Mouse (Mus musculus) CD4-positive helper T cell, adult 2 months (primary cell): ENCODE data around the gene Ano3.

ENCODE experiments used
- DNase-seq: peaks from one replicate; pipeline ENCODE4 v3.0.0-alpha.2; 2012; ENCODE audit warnings: low read depth, missing footprints, low spot score

Ano3 gene

DNA sequence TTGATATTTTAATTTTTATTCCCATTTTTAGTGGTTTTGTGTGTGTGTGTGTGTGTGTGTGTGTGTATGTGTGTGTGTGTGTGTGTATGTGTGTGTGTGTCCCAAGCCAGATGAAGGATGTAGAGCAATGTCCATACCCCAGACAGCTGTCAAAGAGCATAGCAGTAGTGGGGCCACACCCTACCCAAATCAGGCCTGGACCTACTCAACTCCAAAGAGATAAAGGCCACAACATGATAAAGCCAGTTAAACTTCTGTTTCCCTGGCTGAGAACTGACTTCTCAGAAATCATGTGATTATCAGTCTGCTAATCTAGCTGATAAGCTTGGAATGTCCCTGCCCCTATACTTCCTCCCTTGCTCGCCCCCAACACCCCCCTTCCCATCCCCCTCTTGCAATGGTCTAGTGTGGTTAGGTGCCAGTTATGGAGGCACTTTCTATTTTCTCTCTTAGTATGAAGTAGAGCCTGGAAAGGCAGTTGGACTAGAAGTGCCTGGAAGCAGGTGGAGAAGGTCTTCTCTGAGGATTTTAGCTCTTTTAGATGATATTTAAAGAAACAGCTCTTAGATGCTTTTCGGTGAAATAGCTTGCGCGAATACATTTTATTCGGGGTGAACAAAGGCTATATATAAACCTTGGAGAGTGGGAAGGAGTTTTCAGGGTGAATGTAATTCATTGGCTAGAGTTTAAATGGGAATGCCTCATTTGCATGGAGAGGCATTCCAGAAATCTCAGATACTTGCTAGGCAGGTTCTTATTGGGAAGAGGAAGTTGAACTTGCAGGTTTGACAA, 144.2 kb downstream of the Ano3 start:
- no peak for DNase-seq

DNA sequence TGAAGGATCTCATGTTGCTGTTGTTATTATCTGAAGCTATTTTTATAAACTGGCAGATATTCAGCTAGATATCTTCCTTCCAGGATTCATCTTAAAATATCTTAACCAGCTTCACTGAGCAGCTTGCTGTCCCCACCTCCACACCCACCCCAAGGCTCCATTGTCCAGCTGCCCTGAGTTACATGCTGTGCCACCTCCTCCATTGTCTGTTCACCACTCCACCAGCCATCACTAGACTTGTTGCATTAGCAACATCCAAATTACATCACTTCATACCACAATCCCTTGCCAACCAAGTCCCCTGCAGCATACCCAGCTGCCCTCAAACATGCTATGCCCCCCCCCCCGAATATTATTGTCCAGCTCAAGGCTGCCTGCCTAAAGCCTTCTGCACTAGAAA, 154.8 kb downstream of the Ano3 start:
- DNase-seq, result no peak

DNA sequence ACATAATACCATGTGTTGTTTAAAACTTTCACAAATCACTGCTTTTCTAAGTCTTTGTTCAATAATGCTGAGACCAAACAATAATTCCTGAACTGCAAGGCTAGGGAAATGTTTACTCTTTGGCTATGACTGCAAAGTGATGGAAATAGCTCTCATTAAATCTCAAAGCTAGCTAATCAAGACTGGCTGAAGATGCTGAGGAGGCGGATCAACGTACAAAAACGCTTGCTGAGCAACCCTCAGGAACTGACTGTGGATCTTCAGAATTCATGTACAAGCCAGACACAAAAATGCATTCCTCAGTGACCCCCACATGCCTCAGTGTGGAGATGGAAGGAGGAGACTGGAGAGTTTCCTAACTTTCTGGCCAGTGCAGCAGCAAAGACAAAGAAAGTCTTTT, 155.3 kb downstream of the Ano3 start:
- no peak for DNase-seq

DNA sequence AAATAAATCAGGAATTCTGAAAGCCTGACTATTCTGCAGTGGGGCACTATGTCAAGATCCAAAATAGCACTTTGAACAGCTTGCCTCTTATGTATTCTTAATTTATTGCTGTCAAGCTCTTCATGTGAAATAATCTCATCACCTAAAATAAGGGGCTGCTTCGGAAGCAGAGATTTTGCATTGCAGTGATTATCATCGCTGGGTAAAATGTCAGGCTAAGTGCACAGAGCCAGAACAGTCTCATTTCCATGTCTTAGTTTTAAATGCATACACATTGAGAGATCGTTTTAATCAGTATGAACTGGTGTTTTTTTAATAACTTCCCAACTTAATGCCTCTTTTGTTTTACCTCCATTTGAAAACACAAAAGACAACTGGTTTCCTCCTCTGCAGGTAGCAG, 163.3 kb downstream of the Ano3 start:
- no peak for DNase-seq

DNA sequence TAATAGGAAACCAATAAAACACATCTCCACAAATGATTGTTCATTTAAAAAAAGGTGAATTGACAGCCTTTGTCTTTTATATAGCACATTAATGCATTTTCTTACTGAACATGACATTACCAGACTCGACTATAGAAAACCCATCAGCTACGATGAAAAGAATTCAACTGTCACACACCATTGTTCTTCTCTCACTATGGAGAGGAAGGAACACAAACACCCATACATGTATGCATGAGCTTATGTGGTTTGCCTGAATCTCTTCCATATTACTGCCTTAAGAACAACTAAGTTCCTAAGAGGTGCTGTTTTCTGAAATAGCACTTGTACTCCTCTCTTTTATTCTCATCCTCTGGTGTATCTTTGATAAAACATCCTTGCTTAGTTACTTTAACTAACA, 191.3 kb downstream of the Ano3 start:
- no peak for DNase-seq

DNA sequence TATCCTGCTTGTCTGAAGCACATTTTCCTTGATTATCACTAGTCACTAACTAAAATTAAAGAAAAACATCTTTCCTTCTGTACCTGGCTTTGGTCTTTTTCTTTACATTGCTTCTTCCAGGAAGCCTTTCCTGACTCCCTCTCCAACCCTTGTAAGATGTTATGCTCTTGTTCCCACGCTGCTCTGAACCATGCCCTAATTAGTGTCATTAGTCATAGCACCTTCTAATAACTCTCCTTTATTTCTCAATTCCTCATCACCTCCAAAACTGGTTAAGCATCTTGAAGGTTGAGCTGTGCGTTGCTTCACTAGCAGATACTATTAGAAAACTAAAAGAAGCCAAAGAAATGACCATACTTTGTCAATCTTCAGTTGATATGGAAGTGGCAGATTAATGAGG, 193.2 kb downstream of the Ano3 start:
- no peak for DNase-seq

DNA sequence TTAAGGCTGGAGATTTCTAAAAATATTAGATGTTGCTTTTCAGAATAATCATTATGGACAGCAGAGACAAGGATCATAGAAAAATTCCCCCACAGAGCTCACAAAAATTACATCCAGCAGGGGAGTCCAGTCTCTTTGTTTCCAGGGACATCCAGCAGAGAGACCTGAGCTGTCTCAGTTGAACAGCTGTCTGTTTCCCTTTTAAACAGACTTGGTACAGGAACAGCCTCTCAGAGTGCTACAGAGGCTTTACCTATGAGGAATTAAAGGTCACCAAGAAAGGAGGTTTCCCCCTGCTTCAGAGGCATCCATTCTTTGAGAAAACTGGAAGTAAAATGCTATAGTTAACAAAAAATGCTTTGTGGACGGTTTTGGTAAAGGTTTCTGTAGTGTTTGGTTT, 210.2 kb downstream of the Ano3 start:
- no peak for DNase-seq

DNA sequence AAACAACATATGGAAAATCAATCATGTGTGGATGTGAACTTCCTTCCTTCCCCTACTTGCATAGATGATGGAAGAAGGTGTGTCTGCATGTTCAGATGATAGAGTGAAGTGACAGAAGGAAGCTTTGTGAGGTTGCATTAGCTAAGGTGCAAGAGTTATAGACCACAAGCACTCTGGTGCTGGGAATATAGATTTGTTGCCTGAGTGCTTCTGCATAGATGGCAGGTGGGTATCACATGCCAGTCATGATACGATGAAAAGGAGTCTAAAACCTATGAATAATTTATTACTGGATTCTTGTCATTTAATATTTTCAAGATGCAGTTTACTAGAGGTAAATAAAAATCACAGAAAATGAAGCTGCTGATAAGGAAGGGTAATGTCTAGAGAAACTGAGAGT, 210.9 kb downstream of the Ano3 start:
- DNase-seq, result no peak

DNA sequence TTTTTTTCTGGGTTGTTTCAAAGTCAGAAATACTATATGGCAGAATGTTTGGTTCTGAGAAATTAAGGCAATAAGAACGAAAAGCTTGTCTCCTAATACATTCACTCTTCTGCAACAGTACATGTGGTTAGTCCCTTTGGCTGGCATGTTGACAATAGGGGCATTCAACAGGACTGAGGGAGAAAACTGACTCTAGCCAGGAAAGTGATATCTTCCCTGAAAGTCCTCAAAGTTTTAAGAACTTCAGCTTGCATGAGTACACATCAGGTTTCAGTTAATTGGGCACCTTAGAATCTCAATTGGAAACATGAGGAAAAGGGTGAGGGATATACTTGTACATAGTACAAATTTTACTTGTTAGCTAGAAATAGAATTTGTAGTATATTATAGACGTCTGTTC, 212.7 kb downstream of the Ano3 start:
- DNase-seq, result no peak

DNA sequence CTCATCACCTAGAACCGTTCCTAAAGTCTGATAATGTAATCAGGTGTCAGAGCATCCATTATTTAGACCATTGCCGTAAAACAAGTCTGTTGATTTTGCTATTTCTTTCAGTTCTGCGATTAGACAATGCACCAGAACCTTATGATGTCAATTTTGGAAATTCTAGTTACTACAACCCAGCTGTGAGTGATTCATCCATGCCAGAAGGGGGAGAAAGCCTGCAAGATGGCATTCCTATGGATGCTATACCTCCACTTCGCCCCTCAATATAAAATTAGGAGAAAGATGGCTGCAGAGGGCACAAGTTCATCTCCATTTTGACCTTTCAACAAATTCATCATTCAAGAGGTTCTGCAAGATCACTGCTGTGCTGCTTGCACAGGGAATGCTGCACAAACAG, 213.5 kb downstream of the Ano3 start:
- DNase-seq, result no peak

DNA sequence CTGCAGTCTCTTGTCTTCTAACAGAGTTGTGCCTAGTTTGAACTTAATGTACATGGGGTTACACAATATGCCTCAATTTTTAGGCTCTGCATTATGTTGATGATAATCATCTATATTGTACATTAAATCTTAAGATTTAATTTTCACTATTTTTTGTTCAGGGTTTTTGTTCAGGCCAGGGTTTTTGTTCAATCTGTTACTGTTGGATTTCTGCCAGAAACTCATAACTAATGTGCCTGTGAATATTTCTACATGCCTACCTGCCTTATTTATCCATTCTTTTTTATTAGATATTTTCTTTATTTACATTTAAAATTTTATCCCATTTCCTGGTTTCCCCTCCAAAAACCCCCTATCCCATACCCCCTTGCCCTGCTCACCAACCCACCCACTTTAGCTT, 224.6 kb downstream of the Ano3 start:
- no peak for DNase-seq

DNA sequence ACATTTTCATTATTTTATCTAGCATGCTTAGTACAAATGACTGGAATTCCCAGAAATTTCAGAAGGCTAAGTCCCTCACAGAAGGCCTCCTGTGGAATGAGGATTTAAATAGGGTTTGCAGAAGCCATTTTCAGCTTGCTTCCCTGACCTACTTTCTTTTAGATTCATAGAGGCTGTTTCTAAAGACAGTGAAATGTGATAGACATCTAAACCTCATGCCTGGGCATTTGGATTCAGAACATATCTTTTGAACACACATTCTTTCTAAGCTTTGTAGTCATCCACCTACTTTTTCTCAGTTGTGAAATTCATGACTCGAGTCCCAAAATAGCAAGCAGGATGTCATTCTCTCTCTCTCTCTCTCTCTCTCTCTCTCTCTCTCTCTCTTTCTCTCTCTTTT, 228.5 kb downstream of the Ano3 start:
- no peak for DNase-seq

DNA sequence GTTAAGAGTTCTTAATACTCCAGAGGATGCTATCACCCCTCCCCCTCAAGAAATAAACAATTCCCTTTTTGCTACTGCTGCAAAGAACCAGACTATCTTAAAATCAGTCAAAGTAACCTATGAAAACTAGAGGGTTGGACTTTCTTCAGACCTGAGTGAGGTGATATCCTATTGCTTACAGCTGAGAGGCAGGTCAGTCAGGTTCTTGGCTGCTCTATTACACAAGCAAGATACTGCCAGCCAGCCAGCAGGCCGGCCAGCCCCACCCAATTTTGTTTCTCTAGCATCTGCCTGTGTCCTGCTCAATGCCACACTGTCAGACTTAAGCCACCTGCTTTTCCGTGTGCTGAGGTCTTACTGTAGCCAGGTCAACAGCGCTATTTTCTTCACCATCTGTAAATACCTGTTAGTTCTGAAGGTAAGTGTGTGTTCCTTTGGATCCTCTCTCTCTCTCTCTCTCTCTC, 229.4 kb downstream of the Ano3 start, which contains the start of gene Muc15:
TSS of gene Muc15 (plus strand) at position 51 of the 464 bp plus-strand sequence.
- no peak for DNase-seq

DNA sequence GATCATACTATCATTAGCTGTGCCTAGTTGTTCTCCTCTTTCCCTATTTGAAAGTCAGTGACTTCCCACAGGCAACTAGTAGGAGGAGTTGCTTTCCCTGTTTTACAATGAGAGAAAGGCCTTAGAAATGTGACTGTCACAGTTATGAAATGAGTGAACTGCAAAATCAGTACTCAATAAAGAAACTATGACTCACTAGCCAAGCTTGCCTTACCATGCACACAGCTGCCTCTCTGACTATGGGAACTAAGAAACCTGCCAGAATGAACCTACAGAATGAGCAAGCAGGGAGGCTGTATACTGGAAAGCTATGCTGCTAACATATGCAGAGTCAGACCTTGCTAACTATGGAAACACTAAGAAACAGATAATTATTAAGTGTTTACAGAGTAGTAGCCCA, 231.7 kb downstream of the Ano3 start:
- no peak for DNase-seq

DNA sequence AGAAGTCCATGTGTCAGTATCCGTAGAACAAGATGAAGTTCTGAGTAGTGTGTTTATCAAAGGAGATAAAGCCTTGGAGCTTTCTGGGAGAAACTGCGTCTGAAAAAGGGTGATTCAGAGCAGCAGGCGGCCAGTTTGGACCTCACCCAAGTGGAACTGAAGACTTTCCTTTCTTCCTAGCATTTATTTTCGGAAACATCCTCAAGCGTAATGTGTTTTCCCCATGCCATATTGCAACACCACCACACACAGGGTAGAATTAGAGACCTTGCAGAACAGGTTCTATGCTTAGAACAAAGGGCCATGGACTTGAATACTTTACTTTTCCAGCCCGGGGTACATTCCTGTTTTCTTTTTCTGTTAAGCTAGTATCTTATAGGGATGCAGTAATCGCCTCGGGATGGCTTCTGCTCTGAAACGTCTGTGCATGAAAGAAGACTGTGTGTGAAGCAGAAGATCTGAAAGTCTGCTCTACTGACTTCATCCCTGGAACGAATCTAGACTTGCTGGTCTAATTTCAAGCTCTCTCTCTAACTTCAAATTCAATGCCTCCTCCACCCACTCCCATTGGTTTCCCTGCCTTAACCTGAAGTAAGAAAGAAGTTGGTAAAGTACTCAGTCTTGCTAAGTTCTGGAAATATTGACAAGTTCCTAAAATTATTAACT, 240.5 kb downstream of the Ano3 start:
- DNase-seq, result no peak

DNA sequence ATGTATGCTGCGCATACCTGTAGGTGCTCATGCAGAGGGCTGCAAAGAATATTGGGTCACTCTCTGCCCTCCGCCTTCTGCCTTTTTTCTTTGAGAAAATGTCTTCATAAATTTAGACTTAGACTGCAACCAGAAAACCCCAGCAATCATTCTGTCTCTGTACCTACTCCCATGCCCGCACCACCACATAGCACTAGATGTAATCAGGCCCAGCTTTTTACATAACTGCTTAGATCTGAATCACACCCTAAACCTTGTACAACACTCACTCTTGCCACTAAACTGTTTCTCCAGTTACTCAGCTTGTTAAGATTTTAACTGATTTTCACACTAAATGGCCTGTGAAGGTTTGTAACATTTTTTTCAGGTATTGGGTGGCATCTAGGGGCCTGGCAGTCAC, 241.3 kb downstream of the Ano3 start:
- DNase-seq, result no peak

DNA sequence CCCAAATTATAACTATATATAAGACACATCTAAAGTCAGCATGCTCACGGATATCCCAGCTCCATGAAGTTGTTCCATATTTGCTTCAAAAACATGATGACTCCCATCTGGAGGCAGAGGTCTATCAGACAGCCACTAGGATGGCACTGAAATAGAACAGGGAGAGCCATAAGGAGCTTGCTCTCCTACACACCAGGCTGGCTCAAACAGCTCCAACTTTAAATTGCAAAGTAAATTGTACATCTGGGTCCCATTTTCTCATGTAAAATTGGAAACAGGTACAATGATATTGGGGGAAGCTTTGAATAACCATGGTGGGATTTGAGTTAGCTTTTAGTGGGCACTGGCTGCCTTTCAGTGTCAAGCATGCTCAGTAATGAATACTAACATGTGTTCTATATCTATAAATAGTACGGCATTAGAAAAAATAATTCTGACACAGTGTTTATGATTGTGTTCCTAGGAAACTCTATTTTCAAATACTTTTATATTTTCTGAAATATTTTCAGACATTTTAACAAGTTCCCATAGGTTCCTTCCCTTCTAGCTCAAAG, 279.6 kb downstream of the Ano3 start:
- DNase-seq, result no peak

DNA sequence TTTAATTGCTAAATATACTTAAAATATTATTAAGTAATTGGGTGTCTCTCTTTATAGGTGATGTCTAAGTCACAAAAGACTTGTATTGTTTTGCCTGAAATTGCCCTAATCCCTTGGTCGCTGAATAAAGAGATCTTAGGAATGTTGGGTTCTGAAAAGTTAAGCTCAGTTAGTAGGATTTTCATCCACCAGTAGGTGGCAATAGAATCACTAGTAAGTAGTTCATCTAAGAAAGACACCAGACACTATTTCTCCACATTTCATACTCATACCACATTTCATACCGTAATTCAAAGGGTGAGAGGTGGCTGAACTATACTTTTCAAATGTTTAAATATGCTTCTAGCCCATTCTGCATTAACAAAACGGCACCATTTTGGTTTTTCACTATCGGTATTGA, 287.4 kb downstream of the Ano3 start:
- no peak for DNase-seq

DNA sequence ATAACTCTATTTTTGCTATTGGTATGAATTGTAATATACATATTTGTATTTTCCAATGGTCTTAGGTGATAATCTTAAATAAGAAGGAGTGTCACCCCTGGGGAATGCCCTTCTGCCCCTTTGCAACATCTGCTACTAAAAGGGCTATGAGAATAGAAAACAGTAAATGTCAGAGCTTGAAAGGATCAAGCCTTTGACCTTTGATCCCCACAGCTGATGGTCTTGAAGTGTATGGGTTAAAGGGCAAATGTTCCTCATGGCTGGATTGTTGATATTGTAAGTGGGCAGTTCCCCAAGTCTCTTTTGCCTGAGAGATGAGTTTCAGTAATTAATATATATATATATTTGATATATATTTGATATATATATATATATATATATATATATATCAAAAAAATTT, 305.9 kb downstream of the Ano3 start:
- no peak for DNase-seq

DNA sequence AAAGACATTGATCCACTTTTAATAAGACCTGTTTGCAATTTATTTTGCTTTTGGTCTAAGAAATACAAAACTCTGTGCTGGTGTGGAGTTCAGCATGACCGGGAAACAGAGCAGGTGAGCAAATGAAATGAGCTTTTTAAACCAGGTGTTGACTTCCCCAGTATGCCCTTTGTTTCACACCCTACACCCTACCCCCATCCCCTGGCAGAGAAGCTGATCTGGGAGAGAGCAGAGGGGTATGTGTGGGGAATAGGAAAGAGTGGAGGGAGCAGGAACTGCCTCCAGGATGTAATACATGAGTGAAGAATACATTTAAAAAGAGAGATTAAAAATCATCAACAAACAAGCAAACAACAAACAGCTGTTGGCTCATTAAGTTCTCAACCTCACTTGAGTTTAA, 306.4 kb downstream of the Ano3 start:
- no peak for DNase-seq
